Mouse (Mus musculus) CH12.LX (cell line): ENCODE data around the gene Borcs8. TPM values are rescaled to one million over a fixed set of nuclear protein-coding genes. Genes with fewer than 3 reads are reported as not detected.

Experiments used
- DNase-seq: peaks from one replicate; pipeline ENCODE4 v3.0.0-alpha.2; 2013; ENCODE audit errors: extremely low read depth
- H3K27ac ChIP-seq: 2 replicates; pipeline ENCODE4 v1.5.1; 2012; ENCODE audit warnings: low read depth, mild to moderate bottlenecking, control low read depth, moderate library complexity; ENCODE audit not compliant: insufficient read depth
- H3K27me3 ChIP-seq: replicated peaks from 2 replicates; pipeline ENCODE3; 2012; ENCODE audit warnings: inconsistent platforms
- H3K36me3 ChIP-seq, 2 experiments: replicated peaks in 1 of 2; 2 replicates each; pipeline versions ENCODE3 to v1.6.1; 2012; ENCODE audit warnings: inconsistent platforms in 1 of 2, low read length in 1 of 2, mild to moderate bottlenecking in 1 of 2, mixed read lengths in 1 of 2, moderate library complexity in 1 of 2; ENCODE audit not compliant: control insufficient read depth in 1 of 2, insufficient read depth in 1 of 2
- H3K4me1 ChIP-seq, 2 experiments: 2 replicates each; pipeline ENCODE4 v1.6.1; 2012; ENCODE audit warnings: inconsistent platforms in 1 of 2, moderate library complexity in 1 of 2; ENCODE audit not compliant: insufficient read depth in 2 of 2, control insufficient read depth in 1 of 2
- H3K4me2 ChIP-seq: 2 replicates; pipeline ENCODE4 v1.6.1; 2012; ENCODE audit warnings: low read depth, mild to moderate bottlenecking, control low read depth; ENCODE audit not compliant: poor library complexity, insufficient read depth, severe bottlenecking
- H3K4me3 ChIP-seq, 3 experiments: fragments of 150-350 bp in 1 of 3; sonication (generic) in 1 of 3; replicated peaks in 1 of 3; 2 replicates each; pipeline versions ENCODE3 to v1.5.1; 2011 to 2012; ENCODE audit warnings: low read depth in 2 of 3, low read length in 2 of 3, mild to moderate bottlenecking in 2 of 3, moderate library complexity in 2 of 3, control low read depth in 1 of 3, improper control_type of control experiment in 1 of 3, inconsistent platforms in 1 of 3, mixed read lengths in 1 of 3; ENCODE audit not compliant: poor library complexity in 1 of 3
- H3K79me2 ChIP-seq: replicated peaks from 2 replicates; pipeline ENCODE4 v1.6.1; 2012; ENCODE audit warnings: mild to moderate bottlenecking, moderate library complexity; ENCODE audit not compliant: control insufficient read depth, poor library complexity, insufficient read depth, severe bottlenecking; ENCODE audit errors: extremely low read depth
- H3K9ac ChIP-seq: 2 replicates; pipeline ENCODE4 v1.6.1; 2012; ENCODE audit warnings: low read depth, mild to moderate bottlenecking, control low read depth, moderate library complexity; ENCODE audit not compliant: insufficient read depth
- H3K9me3 ChIP-seq: replicated peaks from 2 replicates; pipeline ENCODE3; 2012; ENCODE audit warnings: low read length, inconsistent platforms, mixed read lengths
- BHLHE40 ChIP-seq: IDR thresholded peaks from 2 replicates; pipeline ENCODE4 v1.6.1; 2011; ENCODE audit warnings: mild to moderate bottlenecking, low read depth, low read length, improper control_type of control experiment
- CHD2 ChIP-seq: IDR thresholded peaks from 2 replicates; pipeline ENCODE4 v1.6.1; 2011; ENCODE audit warnings: low read length, improper control_type of control experiment
- CTCF ChIP-seq, 2 experiments: IDR thresholded peaks in 1 of 2; conservative IDR thresholded peaks in 1 of 2; 2 replicates each; pipeline ENCODE4 v1.5.1; 2011 to 2012; ENCODE audit warnings: low read depth in 2 of 2, low read length in 2 of 2, improper control_type of control experiment in 1 of 2, inconsistent platforms in 1 of 2, mild to moderate bottlenecking in 1 of 2, moderate library complexity in 1 of 2
- EP300 ChIP-seq: IDR thresholded peaks from 2 replicates; pipeline ENCODE4 v1.6.1; 2011; ENCODE audit warnings: low read length, improper control_type of control experiment
- ETS1 ChIP-seq: conservative IDR thresholded peaks from 2 replicates; pipeline ENCODE4 v1.6.1; 2012; ENCODE audit warnings: low read depth, mild to moderate bottlenecking, inconsistent platforms, low read length, improper control_type of control experiment, moderate library complexity
- HCFC1 ChIP-seq: IDR thresholded peaks from 2 replicates; pipeline ENCODE4 v1.6.1; 2012; ENCODE audit warnings: low read depth, mild to moderate bottlenecking, inconsistent platforms, low read length, improper control_type of control experiment
- JUN ChIP-seq: IDR thresholded peaks from 2 replicates; pipeline ENCODE4 v1.6.1; 2011; ENCODE audit warnings: low read depth, mild to moderate bottlenecking, low read length, improper control_type of control experiment, moderate library complexity; ENCODE audit not compliant: insufficient read depth
- JUND ChIP-seq: conservative IDR thresholded peaks from 2 replicates; pipeline ENCODE4 v1.6.1; 2011; ENCODE audit warnings: low read depth, low read length, improper control_type of control experiment
- MAZ ChIP-seq: IDR thresholded peaks from 2 replicates; pipeline ENCODE4 v1.6.1; 2012; ENCODE audit warnings: low read depth, mild to moderate bottlenecking, inconsistent platforms, low read length, improper control_type of control experiment, moderate library complexity
- MEF2A ChIP-seq: IDR thresholded peaks from 2 replicates; pipeline ENCODE4 v1.6.1; 2014; ENCODE audit warnings: low read depth, mild to moderate bottlenecking, inconsistent platforms, low read length, improper control_type of control experiment, borderline replicate concordance
- MXI1 ChIP-seq: IDR thresholded peaks from 2 replicates; pipeline ENCODE4 v1.6.1; 2011; ENCODE audit warnings: mild to moderate bottlenecking, low read depth, low read length, improper control_type of control experiment
- NRF1 ChIP-seq: IDR thresholded peaks from 2 replicates; pipeline ENCODE4 v1.6.1; 2014; ENCODE audit warnings: low read depth, mild to moderate bottlenecking, inconsistent platforms, low read length, improper control_type of control experiment, moderate library complexity
- PAX5 ChIP-seq: IDR thresholded peaks from 2 replicates; pipeline ENCODE4 v1.6.1; 2012; ENCODE audit warnings: low read length, inconsistent platforms, mixed read lengths
- POLR2A ChIP-seq: IDR thresholded peaks from 2 replicates; pipeline ENCODE4 v1.6.1; 2011; ENCODE audit warnings: low read depth, mild to moderate bottlenecking, improper control_type of control experiment, low read length
- POLR2AphosphoS2 ChIP-seq: IDR thresholded peaks from 2 replicates; pipeline ENCODE4 v1.6.1; 2011; ENCODE audit warnings: low read depth, low read length, improper control_type of control experiment
- RAD21 ChIP-seq: IDR thresholded peaks from 2 replicates; pipeline ENCODE4 v1.6.1; 2011; ENCODE audit warnings: low read depth, mild to moderate bottlenecking, low read length, improper control_type of control experiment, moderate library complexity
- SIN3A ChIP-seq: IDR thresholded peaks from 2 replicates; pipeline ENCODE4 v1.6.1; 2012; ENCODE audit warnings: low read length, improper control_type of control experiment, inconsistent platforms
- TBP ChIP-seq: conservative IDR thresholded peaks from 2 replicates; pipeline ENCODE4 v1.6.1; 2011; ENCODE audit warnings: low read depth, low read length, improper control_type of control experiment
- TCF12 ChIP-seq: IDR thresholded peaks from 2 replicates; pipeline ENCODE4 v1.6.1; 2014; ENCODE audit warnings: low read depth, mild to moderate bottlenecking, inconsistent platforms, low read length, improper control_type of control experiment
- UBTF ChIP-seq: IDR thresholded peaks from 2 replicates; pipeline ENCODE4 v1.6.1; 2012; ENCODE audit warnings: low read depth, mild to moderate bottlenecking, inconsistent platforms, low read length, improper control_type of control experiment, moderate library complexity
- USF1 ChIP-seq: IDR thresholded peaks from 2 replicates; pipeline ENCODE4 v1.6.1; 2014; ENCODE audit warnings: low read depth, mild to moderate bottlenecking, inconsistent platforms, low read length, improper control_type of control experiment
- USF2 ChIP-seq: conservative IDR thresholded peaks from 2 replicates; pipeline ENCODE4 v1.6.1; 2011; ENCODE audit warnings: low read depth, low read length, improper control_type of control experiment
- ZC3H11A ChIP-seq: IDR thresholded peaks from 2 replicates; pipeline ENCODE4 v1.6.1; 2012; ENCODE audit warnings: low read depth, mild to moderate bottlenecking, inconsistent platforms, low read length, improper control_type of control experiment
- ZMIZ1 ChIP-seq: IDR thresholded peaks from 2 replicates; pipeline ENCODE4 v1.6.1; 2012; ENCODE audit warnings: low read depth, mild to moderate bottlenecking, inconsistent platforms, low read length, improper control_type of control experiment
- dilution Hi-C: fragments of 300-500 bp; cut with MboI; formaldehyde crosslinking; loops from 2 replicates; pipeline ENCODE4 v1.14.3; 2020; ENCODE audit warnings: low sequenced_read_pairs; ENCODE audit not compliant: extremely low pct_unique_long_range_greater_than_20kb, extremely low pct_ligation_motif_present
- in situ Hi-C: fragments of 300-500 bp; cut with MboI; formaldehyde crosslinking; loops from 3 replicates; pipeline ENCODE4 v1.14.3; 2019; ENCODE audit warnings: low sequenced_read_pairs, low pct_ligation_motif_present, low pct_unique_long_range_greater_than_20kb, mixed read lengths
- polyA plus RNA-seq: library from polyadenylated mRNA; unstranded; fragments of >175 nt; gene quantifications from 2 replicates; pipeline ENCODE4 v1.2.1, GENCODE M21; 2012; ENCODE audit warnings: low read depth; ENCODE audit not compliant: insufficient read length
- total RNA-seq, 2 experiments: library from RNA; depleted of rRNA; stranded (reverse); fragments of 300-350 nt in 1 of 2; fragments of >200 nt in 1 of 2; gene quantifications; 2 replicates each; pipeline ENCODE4 v1.2.3; 2012 to 2014

Borcs8 gene
- total and polyA plus RNA-seq, 3 experiments = 22.2 to 56.4 (median 44.0) TPM

DNA sequence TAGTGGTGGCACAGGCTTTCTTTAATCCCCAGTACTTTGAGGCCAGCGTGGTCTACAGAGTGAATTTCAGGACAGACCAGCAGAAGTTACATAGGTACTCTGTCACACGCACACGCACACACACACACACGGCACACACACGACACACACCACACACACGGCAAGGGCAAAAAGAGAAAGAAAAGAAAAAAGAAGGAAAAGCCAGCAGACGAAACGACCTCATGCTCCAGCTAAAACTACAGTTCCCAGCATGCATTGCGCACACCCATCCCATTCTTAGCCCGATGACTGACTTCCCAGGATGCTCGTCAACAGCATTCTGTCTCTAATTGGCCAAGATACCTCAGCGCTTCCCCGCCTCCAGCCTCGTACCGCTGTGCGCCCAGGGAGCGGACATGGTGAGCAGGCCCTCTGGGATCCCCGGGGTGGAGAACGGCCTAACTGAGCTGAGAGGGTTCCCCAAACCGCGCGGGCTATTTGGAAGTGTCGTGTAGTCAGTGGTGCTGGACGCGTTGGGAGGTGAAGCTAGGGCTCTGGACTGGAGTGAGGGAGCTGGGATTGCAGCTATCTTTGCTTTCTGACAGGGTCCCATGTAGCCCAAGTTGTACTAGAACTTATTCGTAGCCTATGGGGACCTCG is 32.9 kb downstream of the Borcs8 start, which contains the start of gene Tmem161a (continued):
- no peak for TF ChIP-seq JUN
- TF ChIP-seq EP300 = no peak
- peak; percentile 99 for TF ChIP-seq HCFC1
- no peak for TF ChIP-seq BHLHE40
- no peak for TF ChIP-seq RAD21
- TF ChIP-seq ZMIZ1 = no peak; the same call in 1 of the 2 replicates
- no peak for TF ChIP-seq MAZ
- TF ChIP-seq CTCF (conservative IDR thresholded peaks at IDR 0.05 in 1 of 2, IDR thresholded peaks at IDR 0.05 in 1 of 2; ENCODE audit: low read depth in 2 of 2, low read length in 2 of 2) = no peak
- no peak for TF ChIP-seq PAX5
- TF ChIP-seq ZC3H11A = no peak
- TF ChIP-seq UBTF = no peak
- TF ChIP-seq, all 38 proteins: peak for 17

DNA sequence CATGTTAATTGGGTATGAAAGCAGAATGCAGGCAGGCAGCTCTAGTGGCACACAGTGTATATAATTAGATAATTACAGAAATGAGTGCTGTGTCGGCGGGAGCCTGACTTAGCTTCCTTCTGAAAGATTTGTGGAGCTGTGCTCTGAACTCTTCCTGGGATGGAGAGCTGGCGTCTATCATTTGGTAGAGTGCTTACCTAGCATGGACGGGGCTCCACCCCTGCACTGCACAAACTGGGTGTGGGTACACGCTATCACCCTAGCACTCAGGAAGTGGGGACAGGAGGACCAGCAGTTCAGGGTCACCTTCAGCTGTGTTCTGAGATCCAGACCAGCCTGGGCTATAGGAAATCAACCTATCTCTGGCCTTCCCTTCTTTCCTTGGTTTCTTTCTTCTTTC is 34.0 kb downstream of the Borcs8 start:
- Histone ChIP-seq H3K4me3 (peak overlapping the region; percentile 28 to 78 (median 46)), H3K27me3 (no peaks in the 10 kb centered on the region), H3K36me3 (peaks cover 16 to 39% of the 10 kb centered on the region in 2 experiments), H3K9ac (peak overlapping the region; percentile 71; the same call in 1 of the 2 replicates), H3K79me2 (peaks cover 13% of the 10 kb centered on the region), H3K4me2 (peak overlapping the region; percentile 63; the same call in 1 of the 2 replicates), H3K9me3 (no peaks in the 10 kb centered on the region), H3K4me1 (peaks cover 12 to 61% of the 10 kb centered on the region in 2 experiments; a peak in 3 of 4 replicates)
- in situ Hi-C loops = loop anchor here (5.0 kb wide), 1 partner anchor 39 kb away; the partner anchor contains the start of gene Slc25a42
- TF ChIP-seq RAD21 (no peak), NRF1 (no peak), UBTF (no peak), ZMIZ1 (no peak)
- TF ChIP-seq, all 38 proteins: peak for 0
- DNase-seq = no peak
- dilution Hi-C loops = no loop called here
- H3K27ac ChIP-seq = no peak overlapping the region; the same call in 1 of the 2 replicates

DNA sequence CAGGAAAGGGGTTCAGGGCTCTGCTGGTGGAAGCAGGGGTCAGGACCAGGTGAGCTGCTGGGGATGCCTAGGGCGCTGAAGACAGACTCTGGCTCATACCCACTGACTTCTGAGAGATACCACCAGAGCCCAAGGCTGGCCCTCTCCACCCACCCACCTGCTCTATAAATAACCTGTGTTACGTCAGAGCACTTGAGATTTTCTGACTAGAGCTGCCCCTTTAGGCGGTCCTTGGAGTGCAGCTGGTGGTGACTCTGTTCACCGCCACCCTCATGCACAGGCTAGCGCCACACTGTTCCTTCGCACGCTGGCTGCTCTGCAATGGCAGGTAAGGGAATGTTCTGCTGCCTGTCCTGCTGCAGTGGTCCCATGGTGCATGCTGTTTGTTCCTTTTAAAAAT is 34.8 kb downstream of the Borcs8 start:
- Histone ChIP-seq H3K36me3 (peaks cover 19 to 40% of the 10 kb centered on the region in 2 experiments), H3K27ac (peak overlapping the region; percentile 37), H3K27me3 (no peaks in the 10 kb centered on the region), H3K4me1 (peaks cover 12 to 53% of the 10 kb centered on the region in 2 experiments; a peak in 3 of 4 replicates), H3K79me2 (peaks cover 13% of the 10 kb centered on the region), H3K9ac (no peak overlapping the region; the same call in 1 of the 2 replicates), H3K9me3 (no peaks in the 10 kb centered on the region), H3K4me2 (peak overlapping the region; percentile 63), H3K4me3 (peak overlapping the region in 2 of 3 experiments; percentile 41 to 45)
- TF ChIP-seq CTCF (conservative IDR thresholded peaks at IDR 0.05 in 1 of 2, IDR thresholded peaks at IDR 0.05 in 1 of 2; ENCODE audit: low read depth in 2 of 2, low read length in 2 of 2) = peak in 1 of 2 experiments; percentile 13; a peak in 1 of 4 replicates
- TF ChIP-seq TCF12 = no peak
- peak; percentile 95 for TF ChIP-seq MEF2A
- TF ChIP-seq USF1 = no peak
- peak; percentile 38; the same call in 1 of the 2 replicates for TF ChIP-seq SIN3A
- no peak for TF ChIP-seq POLR2A
- TF ChIP-seq CHD2 = no peak
- TF ChIP-seq ETS1 = peak; percentile 48; the same call in 1 of the 2 replicates
- TF ChIP-seq USF2 = no peak
- 0 out of 2 replicates have a peak, but pooled peaks have one; percentile 9 for TF ChIP-seq TBP
- TF ChIP-seq EP300 = no peak
- peak; percentile 42; the same call in 1 of the 2 replicates for TF ChIP-seq MXI1
- TF ChIP-seq POLR2AphosphoS2 = no peak
- no peak for TF ChIP-seq JUND
- dilution Hi-C loops (no loop called here), in situ Hi-C loops (loop anchor here (5.0 kb wide), 1 partner anchor 38 kb away; the partner anchor contains the start of gene Slc25a42)
- DNase-seq = peak; percentile 73
